Mouse (Mus musculus) small intestine, adult 2 months (tissue): ENCODE results near the gene Ccdc172.

Experiments
- CTCF ChIP-seq: fragments of 200-500 bp; IDR thresholded peaks from 2 replicates; pipeline ENCODE4 v1.5.1; 2012; ENCODE audit warnings: low read depth, mild to moderate bottlenecking, control low read depth, inconsistent platforms, low read length, moderate library complexity, mixed read lengths; ENCODE audit not compliant: insufficient replicate concordance, insufficient read length; ENCODE audit errors: extremely low read depth
- POLR2A ChIP-seq: fragments of 200-500 bp; IDR thresholded peaks from 2 replicates; pipeline ENCODE4 v1.6.1; 2012; ENCODE audit warnings: low read depth, mild to moderate bottlenecking, control low read depth, inconsistent platforms, low read length, moderate library complexity

DNA sequence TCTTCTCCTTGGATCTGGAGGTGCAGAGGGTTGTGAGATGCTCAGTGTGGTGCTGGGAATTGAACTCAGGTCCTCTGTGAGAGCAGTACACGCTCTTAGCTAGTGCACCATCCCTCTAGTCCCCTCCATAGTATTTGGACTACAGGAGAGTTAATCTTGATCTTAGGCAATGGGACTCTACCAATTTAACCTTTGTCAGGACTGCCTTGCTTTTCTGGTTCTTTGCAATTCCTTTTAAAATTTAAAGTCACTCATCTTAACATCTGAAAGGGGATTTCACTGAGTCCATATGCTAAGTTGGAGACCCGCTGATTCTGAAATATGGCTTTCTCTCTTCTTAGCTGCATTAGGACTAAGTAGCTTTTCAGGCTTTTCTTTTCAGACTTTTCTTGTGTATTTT lies 59.8 kb downstream of the Ccdc172 start:
- TF ChIP-seq POLR2A (no peak), CTCF (no peak)
